Mouse (Mus musculus): ENCODE measurements around the gene Numbl. TPM values are rescaled to one million over a fixed set of nuclear protein-coding genes. Genes with fewer than 3 reads are reported as not detected.

Numbl gene
- polyA plus RNA-seq, 1 experiment from 2014 or later = 4.6 TPM

GRCm38 (mm10) chr7:27311651-27312284 lies 53.5 kb downstream of the Numbl start:
- Histone ChIP-seq H3K9me3 (replicated peaks; ENCODE audit: control insufficient read depth, low read length) (peaks cover 10% of the 10 kb centered on the region), H3K4me1 (ENCODE audit: control insufficient read depth, insufficient read depth, low read length) (peaks cover 3% of the 10 kb centered on the region), H3K9ac (ENCODE audit: low read depth, low read length) (no peak overlapping the region), H3K27me3 (ENCODE audit: control insufficient read depth, insufficient read depth, low read length) (peaks cover 18% of the 10 kb centered on the region), H3K27ac (ENCODE audit: low read depth, low read length) (no peak overlapping the region), H3K36me3 (ENCODE audit: control insufficient read depth, insufficient read depth, low read length) (no peaks in the 10 kb centered on the region; the same call in 1 of the 2 replicates), H3K4me3 (ENCODE audit: low read depth, low read length) (no peak overlapping the region), H3K4me2 (no peak overlapping the region)
- no peak for ATAC-seq (replicated peaks; ENCODE audit: insufficient number of reproducible peaks, low FRiP score, low TSS enrichment)
- 82% methylated on average over 12 of the region's 12 CpGs for WGBS (ENCODE audit: insufficient replicate concordance)

DNA sequence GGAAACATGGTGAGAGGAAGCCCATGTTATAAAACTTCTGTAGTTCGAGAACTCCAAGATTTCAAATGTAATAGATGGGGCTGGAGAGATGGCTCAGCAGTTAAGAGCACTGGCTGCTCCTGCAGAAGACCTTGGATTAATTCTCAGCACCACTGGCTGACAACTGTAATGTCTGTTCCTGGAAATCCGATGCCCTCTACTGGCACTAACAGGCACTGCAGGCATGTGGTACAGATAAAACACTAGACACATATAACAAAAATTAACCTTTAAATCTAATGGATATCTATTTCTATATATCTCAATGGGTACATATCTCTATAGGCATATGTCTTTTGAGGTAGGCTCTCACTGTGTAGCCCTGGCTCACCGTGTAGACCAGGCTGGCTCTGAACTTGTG lies 56.2 kb downstream of the Numbl start:
- Histone ChIP-seq H3K4me2 (no peak overlapping the region), H3K4me3 (ENCODE audit: low read depth, low read length) (no peak overlapping the region), H3K4me1 (ENCODE audit: control insufficient read depth, insufficient read depth, low read length) (peaks cover 3% of the 10 kb centered on the region), H3K9me3 (replicated peaks; ENCODE audit: control insufficient read depth, low read length) (peaks cover 10% of the 10 kb centered on the region), H3K36me3 (ENCODE audit: control insufficient read depth, insufficient read depth, low read length) (no peaks in the 10 kb centered on the region; the same call in 1 of the 2 replicates), H3K27me3 (ENCODE audit: control insufficient read depth, insufficient read depth, low read length) (peaks cover 14% of the 10 kb centered on the region), H3K27ac (ENCODE audit: low read depth, low read length) (no peak overlapping the region), H3K9ac (ENCODE audit: low read depth, low read length) (no peak overlapping the region)
- no peak for ATAC-seq (replicated peaks; ENCODE audit: insufficient number of reproducible peaks, low FRiP score, low TSS enrichment)
- 83% methylated on average over 3 of the region's 3 CpGs for WGBS (ENCODE audit: insufficient replicate concordance)

DNA sequence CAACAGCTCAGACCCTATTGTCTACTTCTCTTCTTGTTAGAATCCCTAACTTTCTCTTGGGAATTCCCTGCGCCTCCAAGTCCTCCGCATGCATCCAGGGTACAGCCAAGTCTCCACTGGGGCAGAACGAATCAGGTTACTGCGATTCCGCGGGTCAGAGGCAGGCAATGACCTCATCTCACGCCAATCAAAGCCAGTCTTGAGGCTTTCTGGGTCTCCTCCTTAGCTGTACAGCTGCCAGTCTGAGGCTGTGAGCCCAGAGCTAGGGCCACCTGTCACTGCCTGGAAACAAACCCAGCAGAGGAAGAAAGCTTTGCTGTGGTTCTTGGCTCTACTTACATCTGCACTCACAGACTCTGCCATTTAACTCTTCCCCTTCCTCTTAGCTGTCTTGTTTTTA lies 57.7 kb downstream of the Numbl start:
- Histone ChIP-seq H3K27me3 (ENCODE audit: control insufficient read depth, insufficient read depth, low read length) (peaks cover 5% of the 10 kb centered on the region; the same call in 1 of the 2 replicates), H3K4me1 (ENCODE audit: control insufficient read depth, insufficient read depth, low read length) (no peaks in the 10 kb centered on the region), H3K36me3 (ENCODE audit: control insufficient read depth, insufficient read depth, low read length) (no peaks in the 10 kb centered on the region; the same call in 1 of the 2 replicates), H3K4me3 (ENCODE audit: low read depth, low read length) (no peak overlapping the region), H3K9me3 (replicated peaks; ENCODE audit: control insufficient read depth, low read length) (peaks cover 10% of the 10 kb centered on the region), H3K4me2 (no peak overlapping the region), H3K9ac (ENCODE audit: low read depth, low read length) (no peak overlapping the region), H3K27ac (ENCODE audit: low read depth, low read length) (no peak overlapping the region)
- 56% methylated on average over 7 of the region's 7 CpGs for WGBS (ENCODE audit: insufficient replicate concordance)
- no peak for ATAC-seq (replicated peaks; ENCODE audit: insufficient number of reproducible peaks, low FRiP score, low TSS enrichment)

GRCm38 (mm10) chr7:27319411-27319810 lies 61.2 kb downstream of the Numbl start:
- Histone ChIP-seq H3K9ac (ENCODE audit: low read depth, low read length) (no peak overlapping the region), H3K27ac (ENCODE audit: low read depth, low read length) (no peak overlapping the region), H3K4me3 (ENCODE audit: low read depth, low read length) (no peak overlapping the region), H3K9me3 (replicated peaks; ENCODE audit: control insufficient read depth, low read length) (peaks cover 2% of the 10 kb centered on the region), H3K36me3 (ENCODE audit: control insufficient read depth, insufficient read depth, low read length) (no peaks in the 10 kb centered on the region), H3K4me1 (ENCODE audit: control insufficient read depth, insufficient read depth, low read length) (no peaks in the 10 kb centered on the region), H3K27me3 (ENCODE audit: control insufficient read depth, insufficient read depth, low read length) (peaks cover 13% of the 10 kb centered on the region), H3K4me2 (no peak overlapping the region)
- no peak for ATAC-seq (replicated peaks; ENCODE audit: insufficient number of reproducible peaks, low FRiP score, low TSS enrichment)
- 81% methylated on average over 22 of the region's 22 CpGs for WGBS (ENCODE audit: insufficient replicate concordance)

DNA sequence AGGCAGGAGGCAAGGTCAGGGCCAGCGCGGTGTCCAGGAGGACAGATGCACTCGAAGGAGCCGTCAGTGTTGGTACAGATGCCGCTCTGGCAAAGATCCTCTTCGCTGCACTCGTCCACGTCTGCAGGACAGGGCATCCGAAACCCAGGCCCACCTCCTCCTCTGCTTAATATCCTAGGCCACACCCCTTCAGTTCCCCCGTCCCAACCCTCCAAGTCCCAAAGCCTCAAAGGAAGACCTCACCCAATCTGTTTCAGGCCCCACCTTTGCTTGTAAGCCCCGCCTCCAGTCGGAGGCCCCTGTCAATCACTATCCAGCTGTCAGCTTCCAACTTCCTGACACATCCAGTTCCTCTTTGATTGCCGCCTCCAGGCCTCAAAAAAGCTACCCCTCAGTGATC lies 64.1 kb downstream of the Numbl start:
- WGBS (ENCODE audit: insufficient replicate concordance) = 20% methylated on average over 13 of the region's 13 CpGs
- Histone ChIP-seq H3K9ac (ENCODE audit: low read depth, low read length) (no peak overlapping the region), H3K4me3 (ENCODE audit: low read depth, low read length) (no peak overlapping the region), H3K4me2 (no peak overlapping the region), H3K36me3 (ENCODE audit: control insufficient read depth, insufficient read depth, low read length) (no peaks in the 10 kb centered on the region), H3K27ac (ENCODE audit: low read depth, low read length) (no peak overlapping the region), H3K4me1 (ENCODE audit: control insufficient read depth, insufficient read depth, low read length) (peaks cover 10% of the 10 kb centered on the region), H3K27me3 (ENCODE audit: control insufficient read depth, insufficient read depth, low read length) (peaks cover 41% of the 10 kb centered on the region), H3K9me3 (replicated peaks; ENCODE audit: control insufficient read depth, low read length) (no peaks in the 10 kb centered on the region)
- no peak for ATAC-seq (replicated peaks; ENCODE audit: insufficient number of reproducible peaks, low FRiP score, low TSS enrichment)

- ATAC-seq (replicated peaks; ENCODE audit: insufficient number of reproducible peaks, low FRiP score, low TSS enrichment) = no peak
- Histone ChIP-seq H3K4me3 (ENCODE audit: low read depth, low read length) (no peak overlapping the region), H3K9me3 (replicated peaks; ENCODE audit: control insufficient read depth, low read length) (no peaks in the 10 kb centered on the region), H3K4me2 (no peak overlapping the region), H3K36me3 (ENCODE audit: control insufficient read depth, insufficient read depth, low read length) (no peaks in the 10 kb centered on the region), H3K27ac (ENCODE audit: low read depth, low read length) (no peak overlapping the region), H3K27me3 (ENCODE audit: control insufficient read depth, insufficient read depth, low read length) (peaks cover 48% of the 10 kb centered on the region), H3K9ac (ENCODE audit: low read depth, low read length) (no peak overlapping the region), H3K4me1 (ENCODE audit: control insufficient read depth, insufficient read depth, low read length) (peaks cover 10% of the 10 kb centered on the region)
- WGBS (ENCODE audit: insufficient replicate concordance) = 82% methylated on average over 5 of the region's 5 CpGs
These were observed 64.8 kb downstream of the Numbl start for GRCm38 (mm10) chr7:27323001-27323400.

- WGBS (ENCODE audit: insufficient replicate concordance) = 92% methylated on average over 11 of the region's 11 CpGs
- H3K27me3 ChIP-seq (ENCODE audit: control insufficient read depth, insufficient read depth, low read length) = peaks cover 59% of the 10 kb centered on the region
These were observed 65.9 kb downstream of the Numbl start for GRCm38 (mm10) chr7:27324161-27324560.

DNA sequence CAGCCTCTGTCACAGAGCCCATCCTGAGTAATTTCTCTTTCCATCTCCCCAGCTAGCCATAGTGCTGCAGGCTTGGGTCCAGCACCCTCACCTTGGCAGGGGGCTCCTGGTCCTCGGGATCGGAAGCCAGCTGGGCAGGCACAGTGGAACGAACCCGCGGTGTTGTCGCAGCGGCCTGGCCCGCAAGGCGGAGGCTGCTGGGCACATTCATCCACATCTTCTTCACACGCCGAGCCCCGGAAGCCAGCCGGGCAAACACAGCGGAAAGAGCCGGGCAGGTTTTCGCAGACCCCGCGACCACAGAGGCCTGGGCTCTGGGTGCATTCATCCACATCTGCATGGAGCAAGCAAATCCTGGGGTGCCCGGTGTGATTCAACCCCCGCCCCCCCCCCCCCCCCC lies 66.7 kb downstream of the Numbl start:
- no peak for ATAC-seq (replicated peaks; ENCODE audit: insufficient number of reproducible peaks, low FRiP score, low TSS enrichment)
- Histone ChIP-seq H3K9me3 (replicated peaks; ENCODE audit: control insufficient read depth, low read length) (no peaks in the 10 kb centered on the region), H3K4me3 (ENCODE audit: low read depth, low read length) (no peak overlapping the region), H3K9ac (ENCODE audit: low read depth, low read length) (no peak overlapping the region), H3K36me3 (ENCODE audit: control insufficient read depth, insufficient read depth, low read length) (no peaks in the 10 kb centered on the region), H3K27me3 (ENCODE audit: control insufficient read depth, insufficient read depth, low read length) (peaks cover 67% of the 10 kb centered on the region), H3K27ac (ENCODE audit: low read depth, low read length) (no peak overlapping the region), H3K4me1 (ENCODE audit: control insufficient read depth, insufficient read depth, low read length) (peaks cover 14% of the 10 kb centered on the region), H3K4me2 (no peak overlapping the region)
- 46% methylated on average over 20 of the region's 20 CpGs for WGBS (ENCODE audit: insufficient replicate concordance)

More at GRCm38 (mm10) chr7:27324161-27324560, 65.9 kb downstream of the Numbl start:
- peaks cover 10% of the 10 kb centered on the region for H3K4me1 ChIP-seq (ENCODE audit: control insufficient read depth, insufficient read depth, low read length)
- no peaks in the 10 kb centered on the region for H3K36me3 ChIP-seq (ENCODE audit: control insufficient read depth, insufficient read depth, low read length)
- no peaks in the 10 kb centered on the region for H3K9me3 ChIP-seq (replicated peaks; ENCODE audit: control insufficient read depth, low read length)
- no peak for ATAC-seq (replicated peaks; ENCODE audit: insufficient number of reproducible peaks, low FRiP score, low TSS enrichment)
- no peak overlapping the region for H3K27ac ChIP-seq (ENCODE audit: low read depth, low read length)
- no peak overlapping the region for H3K9ac ChIP-seq (ENCODE audit: low read depth, low read length)
- no peak overlapping the region for H3K4me3 ChIP-seq (ENCODE audit: low read depth, low read length)
- H3K4me2 ChIP-seq = no peak overlapping the region

DNA sequence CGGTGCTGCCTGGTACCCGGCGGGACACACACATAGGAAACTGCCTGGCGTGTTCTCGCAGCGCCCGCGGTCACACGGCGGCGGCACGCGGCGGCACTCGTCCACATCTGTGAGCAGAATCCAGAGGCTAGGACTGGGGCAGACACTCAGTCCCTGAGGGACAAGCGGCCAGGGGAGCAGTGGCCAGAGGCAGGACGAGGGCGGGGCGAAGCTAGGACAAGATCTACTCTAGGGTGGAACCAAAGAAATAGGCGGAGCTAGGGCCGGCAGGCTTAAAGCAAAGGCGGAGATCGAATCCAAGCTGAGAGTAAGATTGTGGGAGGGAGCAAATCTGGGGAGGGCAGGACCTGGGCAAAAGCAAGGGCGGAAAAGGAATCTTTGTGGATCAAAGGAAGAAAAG lies 67.5 kb downstream of the Numbl start:
- H3K27me3 ChIP-seq (ENCODE audit: control insufficient read depth, insufficient read depth, low read length) = peaks cover 74% of the 10 kb centered on the region
- peak overlapping the region; percentile 35; the same call in 1 of the 2 replicates for H3K9ac ChIP-seq (ENCODE audit: low read depth, low read length)
- WGBS (ENCODE audit: insufficient replicate concordance) = 1% methylated on average over 24 of the region's 24 CpGs
- H3K4me1 ChIP-seq (ENCODE audit: control insufficient read depth, insufficient read depth, low read length) = peaks cover 22% of the 10 kb centered on the region
- H3K4me2 ChIP-seq = peak overlapping the region; percentile 57
- no peaks in the 10 kb centered on the region for H3K36me3 ChIP-seq (ENCODE audit: control insufficient read depth, insufficient read depth, low read length)
- ATAC-seq (replicated peaks; ENCODE audit: insufficient number of reproducible peaks, low FRiP score, low TSS enrichment) = peak; percentile 50; the same call in 1 of the 2 replicates
- H3K27ac ChIP-seq (ENCODE audit: low read depth, low read length) = no peak overlapping the region
- no peaks in the 10 kb centered on the region for H3K9me3 ChIP-seq (replicated peaks; ENCODE audit: control insufficient read depth, low read length)
- peak overlapping the region; percentile 36 for H3K4me3 ChIP-seq (ENCODE audit: low read depth, low read length)
